Mouse (Mus musculus): ENCODE data around the gene Camk2n2.
A peak's percentile ranks its signal among the peaks of the same experiment; 100 is the strongest.

The Camk2n2 gene

DNA sequence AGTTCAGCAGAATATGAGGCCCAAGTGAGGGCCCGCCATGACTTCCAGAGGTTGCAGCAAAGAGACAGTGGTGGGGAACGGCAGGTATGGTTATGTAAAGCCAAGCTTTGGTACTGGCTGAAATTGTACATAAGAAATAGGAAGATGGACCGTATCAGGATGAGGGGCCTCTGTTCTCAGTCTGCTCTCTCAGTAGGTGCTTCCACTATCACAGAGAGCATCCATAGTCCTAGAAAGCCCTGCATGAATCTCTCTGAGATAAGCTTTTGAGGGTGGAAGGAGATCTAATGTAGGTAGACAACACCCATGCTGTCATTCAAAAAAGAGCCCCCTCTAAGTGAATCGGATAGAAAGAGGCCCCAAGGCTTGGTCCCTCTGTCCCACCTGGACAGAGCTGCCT is 25.4 kb downstream of the Camk2n2 start:
- Histone ChIP-seq H3K4me1 (replicated peaks; ENCODE audit: low read depth, low read length) (peaks cover 13% of the 10 kb centered on the region), H3K9me3 (ENCODE audit: low read length) (no peaks in the 10 kb centered on the region), H3K27me3 (ENCODE audit: insufficient read depth, low read length) (peaks cover 73% of the 10 kb centered on the region), H3K4me3 (replicated peaks; ENCODE audit: low read length) (no peak overlapping the region), H3K36me3 (ENCODE audit: insufficient read depth, low read length) (no peaks in the 10 kb centered on the region)
- no peak for TF ChIP-seq CTCF (conservative IDR thresholded peaks at IDR 0.05; ENCODE audit: low read length)
- no peak for TF ChIP-seq NANOG (IDR thresholded peaks at IDR 0.05; ENCODE audit: borderline replicate concordance, low read length)
- no peak for TF ChIP-seq POU5F1 (IDR thresholded peaks at IDR 0.05; ENCODE audit: borderline replicate concordance, low read length)

DNA sequence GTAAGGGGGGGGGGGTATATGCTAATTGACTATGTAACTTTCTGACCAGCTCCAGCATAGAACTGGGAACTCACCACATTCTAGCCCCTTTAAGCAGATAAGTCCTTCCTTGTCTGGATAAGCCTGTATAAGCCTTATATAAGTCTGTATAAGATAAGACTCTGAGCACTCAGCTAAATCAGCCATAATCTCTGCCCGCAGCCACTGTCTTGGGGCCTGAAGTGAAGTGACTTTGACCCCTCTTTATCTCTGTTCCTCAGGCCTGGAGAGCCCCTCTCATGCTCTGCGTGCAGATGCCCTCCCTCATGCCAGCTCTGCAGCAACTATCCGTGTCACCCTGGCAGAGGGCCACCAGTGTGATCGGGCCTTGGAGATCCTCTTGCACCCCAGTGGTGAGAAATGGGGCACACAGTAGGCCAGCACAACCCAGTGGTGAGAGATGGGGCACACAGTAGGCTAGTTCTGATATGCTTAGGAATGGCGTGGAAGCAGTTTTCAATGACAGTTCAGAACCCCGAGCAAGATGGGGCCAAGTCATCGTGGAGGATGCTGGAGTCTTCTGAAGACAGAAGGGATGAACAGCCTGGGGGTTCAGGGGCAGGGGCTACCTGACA is 25.9 kb downstream of the Camk2n2 start:
- H3K36me3 ChIP-seq (ENCODE audit: insufficient read depth, low read length): no peaks in the 10 kb centered on the region
- H3K27me3 ChIP-seq (ENCODE audit: insufficient read depth, low read length): peaks cover 79% of the 10 kb centered on the region
- H3K9me3 ChIP-seq (ENCODE audit: low read length): no peaks in the 10 kb centered on the region
- no peak overlapping the region for H3K4me3 ChIP-seq (replicated peaks; ENCODE audit: low read length)
- TF ChIP-seq NANOG (IDR thresholded peaks at IDR 0.05; ENCODE audit: borderline replicate concordance, low read length) (no peak), POU5F1 (IDR thresholded peaks at IDR 0.05; ENCODE audit: borderline replicate concordance, low read length) (no peak), CTCF (conservative IDR thresholded peaks at IDR 0.05; ENCODE audit: low read length) (no peak)
- H3K4me1 ChIP-seq (replicated peaks; ENCODE audit: low read depth, low read length): peaks cover 16% of the 10 kb centered on the region

DNA sequence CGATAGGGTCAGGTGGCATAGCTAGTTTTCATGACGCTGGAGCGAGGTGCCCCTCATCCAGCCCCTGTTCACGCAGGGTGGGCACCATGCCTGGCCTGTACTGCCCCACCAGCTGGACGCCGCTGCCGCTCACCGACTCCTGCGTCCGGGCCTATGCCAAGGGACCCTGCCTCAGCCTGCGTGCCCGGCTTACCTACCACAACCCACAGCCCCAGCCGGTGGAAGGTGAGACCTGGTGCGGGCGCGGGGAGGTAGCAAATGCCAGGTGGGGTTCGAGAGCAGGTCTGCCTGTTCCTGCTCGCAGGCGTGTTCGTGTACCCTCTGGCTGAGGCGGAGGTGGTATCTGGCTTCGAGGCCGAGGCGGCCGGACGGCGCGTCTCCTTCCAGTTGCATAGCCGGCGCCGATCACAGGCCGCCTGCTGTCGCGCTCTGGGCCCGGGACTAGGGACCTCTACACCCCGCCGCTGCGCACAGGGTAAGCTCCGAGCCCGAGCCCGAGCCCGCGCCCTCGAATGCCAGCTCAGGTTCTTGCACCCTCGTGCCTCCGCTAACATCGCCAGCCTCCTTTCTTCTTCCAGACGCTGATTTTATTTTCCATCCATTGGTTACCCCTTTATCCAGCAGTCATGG is 29.9 kb downstream of the Camk2n2 start:
- Histone ChIP-seq H3K4me1 (replicated peaks; ENCODE audit: low read depth, low read length) (peaks cover 24% of the 10 kb centered on the region), H3K9me3 (ENCODE audit: low read length) (no peaks in the 10 kb centered on the region), H3K4me3 (replicated peaks; ENCODE audit: low read length) (peak overlapping the region; percentile 67), H3K36me3 (ENCODE audit: insufficient read depth, low read length) (no peaks in the 10 kb centered on the region), H3K27me3 (ENCODE audit: insufficient read depth, low read length) (peaks cover 83% of the 10 kb centered on the region)
- TF ChIP-seq CTCF (conservative IDR thresholded peaks at IDR 0.05; ENCODE audit: low read length) (no peak), POU5F1 (IDR thresholded peaks at IDR 0.05; ENCODE audit: borderline replicate concordance, low read length) (no peak), NANOG (IDR thresholded peaks at IDR 0.05; ENCODE audit: borderline replicate concordance, low read length) (no peak)

DNA sequence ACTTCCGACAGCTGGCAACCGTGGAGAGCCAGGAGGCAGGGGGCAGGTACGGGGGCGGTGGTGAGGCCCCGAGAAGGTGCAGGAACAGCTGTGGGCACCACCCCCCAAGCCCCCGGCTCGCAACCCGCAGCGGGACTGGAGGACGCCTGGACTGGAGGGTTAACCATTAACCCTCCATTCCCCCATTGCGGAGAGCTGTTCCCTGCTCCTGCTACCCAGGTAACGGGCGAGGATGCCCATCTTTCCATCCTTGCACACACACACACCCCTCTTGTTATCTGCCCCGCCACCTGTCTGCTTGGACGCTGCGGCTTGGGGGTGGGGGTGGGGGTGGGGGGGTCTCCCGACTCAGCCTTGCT is 30.4 kb downstream of the Camk2n2 start:
- H3K9me3 ChIP-seq (ENCODE audit: low read length): no peaks in the 10 kb centered on the region
- no peak for TF ChIP-seq POU5F1 (IDR thresholded peaks at IDR 0.05; ENCODE audit: borderline replicate concordance, low read length)
- TF ChIP-seq CTCF (conservative IDR thresholded peaks at IDR 0.05; ENCODE audit: low read length): no peak
- no peak for TF ChIP-seq NANOG (IDR thresholded peaks at IDR 0.05; ENCODE audit: borderline replicate concordance, low read length)
- no peaks in the 10 kb centered on the region for H3K36me3 ChIP-seq (ENCODE audit: insufficient read depth, low read length)
- peaks cover 77% of the 10 kb centered on the region for H3K27me3 ChIP-seq (ENCODE audit: insufficient read depth, low read length)
- H3K4me3 ChIP-seq (replicated peaks; ENCODE audit: low read length): peak overlapping the region; percentile 78
- H3K4me1 ChIP-seq (replicated peaks; ENCODE audit: low read depth, low read length): peaks cover 24% of the 10 kb centered on the region

DNA sequence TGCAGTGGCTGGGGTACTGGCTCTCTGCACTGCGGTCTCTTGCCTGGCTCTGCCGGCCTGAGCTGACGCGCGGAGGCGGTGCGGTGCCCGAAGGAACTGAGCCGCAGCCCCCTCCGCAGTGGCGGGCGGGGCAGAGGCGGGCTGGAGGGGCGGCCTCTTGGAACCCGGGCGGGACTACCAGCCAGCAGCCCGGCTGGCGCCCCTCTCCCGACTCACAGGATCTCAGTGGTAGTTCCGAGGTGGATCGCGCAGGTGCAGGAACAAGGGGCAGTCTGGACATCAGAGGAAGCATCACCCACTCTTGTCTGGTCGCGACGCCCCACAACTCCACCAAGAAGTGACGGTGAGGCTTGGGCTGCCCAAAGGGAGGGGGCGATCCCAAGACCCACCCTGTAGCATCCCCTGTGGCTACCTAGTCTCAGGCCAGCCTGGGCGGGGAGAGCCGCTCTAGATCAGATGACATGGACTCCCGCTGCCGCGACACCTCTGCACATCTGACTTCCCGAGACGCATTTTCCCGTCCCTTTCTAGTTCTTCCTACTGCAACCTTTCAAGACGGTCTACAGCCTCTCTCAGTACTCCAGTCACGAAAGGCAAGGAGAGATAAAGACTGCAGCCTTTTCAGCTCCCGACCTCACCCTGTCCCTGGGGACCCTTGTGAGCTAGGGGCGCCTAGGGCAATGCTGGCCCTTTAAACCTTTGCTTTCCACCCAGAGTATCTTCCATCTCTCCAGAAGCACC is 31.0 kb downstream of the Camk2n2 start:
- Histone ChIP-seq H3K9me3 (ENCODE audit: low read length) (no peaks in the 10 kb centered on the region), H3K4me1 (replicated peaks; ENCODE audit: low read depth, low read length) (peaks cover 24% of the 10 kb centered on the region), H3K36me3 (ENCODE audit: insufficient read depth, low read length) (no peaks in the 10 kb centered on the region), H3K4me3 (replicated peaks; ENCODE audit: low read length) (peak overlapping the region; percentile 78), H3K27me3 (ENCODE audit: insufficient read depth, low read length) (peaks cover 72% of the 10 kb centered on the region)
- TF ChIP-seq POU5F1 (IDR thresholded peaks at IDR 0.05; ENCODE audit: borderline replicate concordance, low read length) (no peak), CTCF (conservative IDR thresholded peaks at IDR 0.05; ENCODE audit: low read length) (no peak), NANOG (IDR thresholded peaks at IDR 0.05; ENCODE audit: borderline replicate concordance, low read length) (no peak)

DNA sequence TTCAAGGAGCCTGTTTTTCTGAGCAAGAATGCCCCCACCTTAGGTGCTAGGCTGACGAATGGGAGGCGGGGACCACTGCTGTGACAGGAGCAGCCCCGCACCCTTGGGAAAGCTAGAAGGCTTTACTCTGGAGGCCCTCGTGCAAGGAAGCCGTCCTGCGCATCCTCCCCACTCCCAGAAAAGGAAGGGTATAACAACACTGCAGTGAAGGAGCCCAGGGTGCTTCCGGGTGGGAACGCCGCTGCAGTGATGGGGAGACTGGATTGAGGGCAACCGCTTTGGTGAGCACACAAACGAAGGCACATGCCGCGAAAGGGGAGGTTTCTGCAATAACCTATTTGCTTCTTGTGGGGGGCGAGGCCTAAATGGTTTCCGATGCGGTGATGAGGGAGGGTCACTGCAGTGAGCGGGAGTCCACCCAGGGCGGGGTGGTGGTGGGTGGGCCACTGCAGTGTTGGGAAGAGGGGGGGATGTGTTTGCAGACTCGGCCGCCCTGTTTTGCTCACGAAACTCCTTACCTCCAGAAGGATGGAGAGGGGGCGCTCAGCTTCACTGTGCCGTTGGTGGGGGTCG is 31.6 kb downstream of the Camk2n2 start, which contains the start of gene Vwa5b2:
Vwa5b2 (plus strand) TSS at position 106 of the 573 bp plus-strand sequence.
- no peak for TF ChIP-seq CTCF (conservative IDR thresholded peaks at IDR 0.05; ENCODE audit: low read length)
- no peak for TF ChIP-seq NANOG (IDR thresholded peaks at IDR 0.05; ENCODE audit: borderline replicate concordance, low read length)
- no peak for TF ChIP-seq POU5F1 (IDR thresholded peaks at IDR 0.05; ENCODE audit: borderline replicate concordance, low read length)
- H3K9me3 ChIP-seq (ENCODE audit: low read length): no peaks in the 10 kb centered on the region
- H3K4me3 ChIP-seq (replicated peaks; ENCODE audit: low read length): peak within 1 kb of the TSS; percentile 78
- H3K27me3 ChIP-seq (ENCODE audit: insufficient read depth, low read length): peaks cover 66% of the 10 kb centered on the region
- H3K36me3 ChIP-seq (ENCODE audit: insufficient read depth, low read length): no peaks in the 10 kb centered on the region
- H3K4me1 ChIP-seq (replicated peaks; ENCODE audit: low read depth, low read length): peaks cover 24% of the 10 kb centered on the region

Data from E14TG2a.4 (cell line).